In genomic region chr5:142931241-142931745, GRCm38 (mm10) we compare ENCODE assay signal across 15 mouse cellular contexts. TPM values are rescaled to one million over a fixed set of nuclear protein-coding genes. Genes with fewer than 3 reads are reported as not detected.
DNase-seq lines count a peak whose midpoint lies in the region; ATAC-seq and TF ChIP-seq lines count a peak whose summit lies in the region.
"Had no signal": no experiment of that assay in that cellular context is flagged by ENCODE, and none has a peak within 500 bp of the region (broad histone marks: within the 10 kb centered on the region; RNA-seq: fewer than 3 reads in every experiment).

No protein-coding gene starts in this region.

- no peak overlapping the region for H3K4me2 ChIP-seq in embryonic facial prominence, embryonic 12.5 days (replicated peaks)
- H3K4me2 ChIP-seq in liver, postnatal 0 days (ENCODE audit: low read depth, low read length) = peak overlapping the region; percentile 66
- H3K4me2 ChIP-seq: limb, embryonic 15.5 days had no signal

- H3K9ac ChIP-seq in embryonic facial prominence, embryonic 12.5 days = no peak overlapping the region
- peak overlapping the region; percentile 7; the same call in 1 of the 2 replicates for H3K9ac ChIP-seq in liver, adult 2 months (ENCODE audit: low read depth, low read length)
- peak overlapping the region; percentile 57; the same call in 1 of the 2 replicates for H3K9ac ChIP-seq in liver, postnatal 0 days (replicated peaks)
- H3K9ac ChIP-seq: limb, embryonic 15.5 days had no signal

- H3K27me3 ChIP-seq in embryonic facial prominence, embryonic 12.5 days = no peaks in the 10 kb centered on the region
- no peaks in the 10 kb centered on the region; the same call in 1 of the 2 replicates for H3K27me3 ChIP-seq in embryonic facial prominence, embryonic 10.5 days (replicated peaks; ENCODE audit: low read depth, poor library complexity, severe bottlenecking)
- H3K27me3 ChIP-seq in liver, adult 2 months (ENCODE audit: control insufficient read depth, insufficient read depth, low read length) = no peaks in the 10 kb centered on the region
- H3K27me3 ChIP-seq in liver, postnatal 0 days (ENCODE audit: insufficient read depth, low read length) = no peaks in the 10 kb centered on the region
- H3K27me3 ChIP-seq: limb, embryonic 15.5 days had no signal

- TF ChIP-seq CTCF in liver, adult 2 months (IDR thresholded peaks at IDR 0.05; ENCODE audit: low read depth, low read length) = no peak
- TF ChIP-seq CTCF in liver, postnatal 0 days (IDR thresholded peaks at IDR 0.05; ENCODE audit: low read depth) = no peak

- H3K27ac ChIP-seq in embryonic facial prominence, embryonic 12.5 days = 0 out of 2 replicates have a peak overlapping the region, but pooled peaks have one; percentile 30
- H3K27ac ChIP-seq in embryonic facial prominence, embryonic 10.5 days (replicated peaks) = no peak overlapping the region
- peak overlapping the region; percentile 34 for H3K27ac ChIP-seq in liver, adult 2 months (replicated peaks; ENCODE audit: insufficient read depth, low read depth, low read length)
- 0 out of 2 replicates have a peak overlapping the region, but pooled peaks have one; percentile 61 for H3K27ac ChIP-seq in liver, postnatal 0 days (ENCODE audit: low read depth)
- H3K27ac ChIP-seq: left cerebral cortex, adult 2 months; limb, embryonic 15.5 days had no signal

- 83% methylated on average over 9 of the region's 9 CpGs for WGBS in embryonic facial prominence, embryonic 12.5 days
- WGBS in embryonic facial prominence, embryonic 10.5 days = 82% methylated on average over 9 of the region's 9 CpGs
- 21% methylated on average over 9 of the region's 9 CpGs for WGBS in liver, adult 2 months
- WGBS in liver, postnatal 0 days (ENCODE audit: insufficient replicate concordance) = 88% methylated on average over 9 of the region's 9 CpGs

- peaks cover 9% of the 10 kb centered on the region for H3K4me1 ChIP-seq in embryonic facial prominence, embryonic 12.5 days
- H3K4me1 ChIP-seq in embryonic facial prominence, embryonic 10.5 days = peaks cover 43% of the 10 kb centered on the region
- peaks cover 20% of the 10 kb centered on the region for H3K4me1 ChIP-seq in liver, adult 2 months (ENCODE audit: control insufficient read depth, insufficient read depth, low read length)
- H3K4me1 ChIP-seq in liver, postnatal 0 days (ENCODE audit: insufficient read depth) = peaks cover 36% of the 10 kb centered on the region

- H3K36me3 ChIP-seq in embryonic facial prominence, embryonic 12.5 days = no peaks in the 10 kb centered on the region
- no peaks in the 10 kb centered on the region for H3K36me3 ChIP-seq in embryonic facial prominence, embryonic 10.5 days (replicated peaks)
- H3K36me3 ChIP-seq in liver, adult 2 months (ENCODE audit: control insufficient read depth, insufficient read depth, low read length) = no peaks in the 10 kb centered on the region
- H3K36me3 ChIP-seq in liver, postnatal 0 days (replicated peaks; ENCODE audit: insufficient read depth, low read length) = no peaks in the 10 kb centered on the region
- H3K36me3 ChIP-seq: limb, embryonic 15.5 days had no signal

- no peak overlapping the region for H3K4me3 ChIP-seq in embryonic facial prominence, embryonic 12.5 days
- H3K4me3 ChIP-seq in embryonic facial prominence, embryonic 10.5 days = no peak overlapping the region
- no peak overlapping the region for H3K4me3 ChIP-seq in liver, adult 2 months (ENCODE audit: insufficient read depth, low read depth, low read length)
- H3K4me3 ChIP-seq in liver, postnatal 0 days (ENCODE audit: low read depth, low read length) = no peak overlapping the region
- H3K4me3 ChIP-seq: left cerebral cortex, adult 2 months; limb, embryonic 15.5 days had no signal

- DNase-seq in embryonic facial prominence, embryonic 10.5 days (ENCODE audit: low spot score) = no peak
- peak; percentile 84 for DNase-seq in liver, adult 2 months (ENCODE audit: extremely low read depth, low read depth, low spot score)
- DNase-seq in liver = no peak
- peak; percentile 51 for DNase-seq in induced T-regulatory cell, adult 2 months (ENCODE audit: low read depth)
- DNase-seq in liver, postnatal 0 days = no peak
- no peak for DNase-seq in cerebellum, adult 11-12 months
- no peak for DNase-seq in spleen, adult 12 weeks (ENCODE audit: low spot score)
- DNase-seq: cerebellum, postnatal 14 days; gastrocnemius, postnatal 36 days; heart, postnatal 14 days; kidney, adult 11 months had no signal

- TF ChIP-seq POLR2A in liver, adult 2 months (IDR thresholded peaks at IDR 0.05; ENCODE audit: extremely low read depth, insufficient read depth, low read length) = no peak

- no peaks in the 10 kb centered on the region for H3K79me2 ChIP-seq in liver, adult 2 months (ENCODE audit: control insufficient read depth, insufficient read depth, low read length)

- no peaks in the 10 kb centered on the region for H3K9me3 ChIP-seq in embryonic facial prominence, embryonic 12.5 days
- H3K9me3 ChIP-seq in embryonic facial prominence, embryonic 10.5 days = no peaks in the 10 kb centered on the region
- H3K9me3 ChIP-seq in liver, postnatal 0 days (ENCODE audit: low read length) = no peaks in the 10 kb centered on the region
- H3K9me3 ChIP-seq: limb, embryonic 15.5 days had no signal

- no peak for ATAC-seq in embryonic facial prominence, embryonic 12.5 days (ENCODE audit: insufficient number of reproducible peaks, insufficient read depth, low FRiP score, low TSS enrichment)
- ATAC-seq in liver, postnatal 0 days = no peak
- ATAC-seq: forebrain, embryonic 14.5 days had no signal

- no peak for TF ChIP-seq EP300 in liver, postnatal 0 days (IDR thresholded peaks at IDR 0.05; ENCODE audit: low read depth)

RNA-seq across cellular contexts. Expression of gene Actb, which starts 24.7 kb away (rescaled TPM):
- polyA plus RNA-seq in embryonic facial prominence, embryonic 12.5 days (2016; fragmentation: Nextera tagmentation; extraction: Ambion mirVana) = 13,963 and 14,730 TPM in 2 replicates
- 15,960 and 16,856 TPM in 2 replicates for polyA plus RNA-seq in embryonic facial prominence, embryonic 10.5 days (2016; fragmentation: Nextera tagmentation; extraction: Ambion mirVana)
- total RNA-seq in liver, adult 2 months (2014; rRNA removed) = 726 and 988 TPM in 2 replicates
- polyA plus RNA-seq in liver, adult 2 months (2012; rRNA removed) = 1,363 and 1,398 TPM in 2 replicates
- 6,710 and 7,738 TPM in 2 replicates for polyA plus RNA-seq in liver, postnatal 0 days (2015; fragmentation: Nextera tagmentation; extraction: Ambion mirVana)

RNA-seq across cellular contexts. Expression of gene Fscn1, which starts 28.9 kb away (rescaled TPM):
- polyA plus RNA-seq in embryonic facial prominence, embryonic 12.5 days (2016; fragmentation: Nextera tagmentation; extraction: Ambion mirVana) = 506 and 520 TPM in 2 replicates
- polyA plus RNA-seq in embryonic facial prominence, embryonic 10.5 days (2016; fragmentation: Nextera tagmentation; extraction: Ambion mirVana) = 759 and 790 TPM in 2 replicates
- total RNA-seq in liver, adult 2 months (2014; rRNA removed) = 2.0 and 4.2 TPM in 2 replicates
- 3.0 and 4.4 TPM in 2 replicates for polyA plus RNA-seq in liver, adult 2 months (2012; rRNA removed)
- 6.9 and 7.3 TPM in 2 replicates for polyA plus RNA-seq in liver, postnatal 0 days (2015; fragmentation: Nextera tagmentation; extraction: Ambion mirVana)

RNA-seq across cellular contexts. Expression of gene Fbxl18, which starts 36.1 kb away (rescaled TPM):
- polyA plus RNA-seq in embryonic facial prominence, embryonic 12.5 days (2016; fragmentation: Nextera tagmentation; extraction: Ambion mirVana) = 14.6 and 16.5 TPM in 2 replicates
- polyA plus RNA-seq in embryonic facial prominence, embryonic 10.5 days (2016; fragmentation: Nextera tagmentation; extraction: Ambion mirVana) = 25.6 and 25.9 TPM in 2 replicates
- 1.5 and 2.4 TPM in 2 replicates for total RNA-seq in liver, adult 2 months (2014; rRNA removed)
- 9.3 and 10.6 TPM in 2 replicates for polyA plus RNA-seq in liver, adult 2 months (2012; rRNA removed)
- 1.8 and 3.2 TPM in 2 replicates for polyA plus RNA-seq in liver, postnatal 0 days (2015; fragmentation: Nextera tagmentation; extraction: Ambion mirVana)

Comparison
In these comparisons a context has a peak if more than half of its experiments do, and no peak if none do; other contexts are left out.
1. DNase-seq: peak in liver, adult 2 months (single experiment) and induced T-regulatory cell, adult 2 months (single experiment); none in embryonic facial prominence, embryonic 10.5 days (single experiment), liver (single experiment), liver, postnatal 0 days (single experiment), cerebellum, adult 11-12 months (single experiment) and spleen, adult 12 weeks (single experiment).
2. RNA of gene Fscn1, which starts 28.9 kb away (polyA plus RNA-seq): 759 to 790 TPM in embryonic facial prominence, embryonic 10.5 days and 506 to 520 TPM in embryonic facial prominence, embryonic 12.5 days; 6.9 to 7.3 TPM in liver, postnatal 0 days and 3.0 to 4.4 TPM in liver, adult 2 months; every median in the first group is over 10 times any median in the second.